Mouse (Mus musculus): Measurements from ENCODE around the gene Gp5.
A peak's percentile ranks its signal among the peaks of the same experiment; 100 is the strongest.
"Not testable (repeated sequence)": the region's sequence is repeated elsewhere in the genome, so short reads cannot be mapped to it uniquely, and the experiment has no call there.

Gene Gp5

GRCm38 (mm10) chr16:30310647-30311046 is at the start of gene Gp5:
Gene Gp5, minus strand, starts transcription at chr16:30310779.
- ATAC-seq (ENCODE audit: insufficient number of reproducible peaks, low FRiP score, low TSS enrichment) = no peak

DNA sequence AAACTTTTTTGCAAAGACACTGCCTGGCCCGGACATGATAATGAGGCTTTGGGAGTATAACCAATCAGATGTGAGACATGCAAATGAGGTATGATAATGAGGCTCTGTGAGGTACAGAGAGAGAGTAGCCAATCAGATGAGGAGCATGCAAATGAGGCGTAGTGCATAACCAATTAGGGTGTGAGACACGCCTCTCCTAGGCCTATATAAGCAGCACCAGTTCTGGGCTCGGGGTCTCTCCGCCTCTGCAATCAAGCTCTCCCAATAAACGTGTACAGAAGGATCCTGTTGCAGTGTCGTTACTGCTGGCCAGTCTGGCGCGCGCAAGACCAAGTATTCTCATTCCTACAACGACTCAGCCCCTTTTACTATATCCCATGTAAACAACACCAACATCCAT is 42.9 kb upstream of the Gp5 start:
- not testable (repeated sequence) for ATAC-seq (ENCODE audit: insufficient number of reproducible peaks, low FRiP score, low TSS enrichment)

DNA sequence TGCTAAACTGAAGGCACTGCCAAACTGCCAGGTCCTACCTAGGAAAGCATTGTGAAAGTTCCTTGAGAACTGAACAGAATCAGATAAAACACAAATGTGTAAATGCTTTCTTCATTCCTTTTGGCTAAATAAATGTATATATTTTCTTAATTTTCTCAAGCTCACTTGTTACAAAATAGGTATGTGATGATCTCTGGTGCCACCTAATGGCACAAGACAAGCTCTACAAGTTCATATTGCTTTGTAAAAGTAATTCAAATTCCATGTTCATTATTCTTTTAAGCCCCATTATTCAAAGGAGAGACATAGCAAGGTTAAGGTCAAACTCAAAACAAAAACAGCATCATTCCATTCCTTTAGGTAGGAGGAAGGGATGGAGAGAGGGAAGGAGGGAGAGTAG is 3.7 kb upstream of the Gp5 start:
- ATAC-seq (ENCODE audit: insufficient number of reproducible peaks, low FRiP score, low TSS enrichment) = no peak

GRCm38 (mm10) chr16:30310171-30310515 is 436 bp downstream of the Gp5 start:
- ATAC-seq (ENCODE audit: insufficient number of reproducible peaks, low FRiP score, low TSS enrichment) = no peak

- ATAC-seq (ENCODE audit: insufficient number of reproducible peaks, low FRiP score, low TSS enrichment) = no peak
Observed at GRCm38 (mm10) chr16:30309395-30310170, 996 bp downstream of the Gp5 start.

GRCm38 (mm10) chr16:30308616-30309394 is 1.8 kb downstream of the Gp5 start:
- ATAC-seq (ENCODE audit: insufficient number of reproducible peaks, low FRiP score, low TSS enrichment) = peak; percentile 59

- ATAC-seq (ENCODE audit: insufficient number of reproducible peaks, low FRiP score, low TSS enrichment) = no peak; the same call in 1 of the 2 replicates
Observed at GRCm38 (mm10) chr16:30307961-30308615, 2.5 kb downstream of the Gp5 start.

GRCm38 (mm10) chr16:30307306-30307705 is 3.3 kb downstream of the Gp5 start:
- no peak for ATAC-seq (ENCODE audit: insufficient number of reproducible peaks, low FRiP score, low TSS enrichment)

- ATAC-seq (ENCODE audit: insufficient number of reproducible peaks, low FRiP score, low TSS enrichment) = no peak
Observed at GRCm38 (mm10) chr16:30306102-30306501, 4.5 kb downstream of the Gp5 start.

DNA sequence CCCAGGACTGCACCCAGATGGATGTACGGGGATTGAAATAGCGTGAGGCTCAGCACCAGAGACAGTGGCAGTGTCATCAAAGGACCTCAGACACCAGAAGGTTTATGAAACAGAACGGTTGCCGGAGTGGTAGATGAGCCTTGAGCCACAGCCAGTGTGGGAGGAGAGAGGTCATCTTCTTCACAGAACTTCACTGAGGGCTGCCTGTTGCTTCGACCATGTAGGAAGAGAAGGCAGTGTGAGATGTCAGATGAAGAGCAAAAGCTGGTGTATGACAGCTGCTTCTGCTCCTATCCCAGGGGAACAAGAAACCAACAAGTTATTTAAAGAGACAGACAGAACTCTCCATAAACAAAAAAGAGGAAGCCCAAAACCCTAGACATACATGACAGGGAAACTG is 6.3 kb downstream of the Gp5 start:
- no peak for ATAC-seq (ENCODE audit: insufficient number of reproducible peaks, low FRiP score, low TSS enrichment)

- ATAC-seq (ENCODE audit: insufficient number of reproducible peaks, low FRiP score, low TSS enrichment) = no peak
Observed at GRCm38 (mm10) chr16:30303411-30303810, 7.2 kb downstream of the Gp5 start.

- ATAC-seq (ENCODE audit: insufficient number of reproducible peaks, low FRiP score, low TSS enrichment) = no peak
Observed at GRCm38 (mm10) chr16:30302686-30303085, 7.9 kb downstream of the Gp5 start.

DNA sequence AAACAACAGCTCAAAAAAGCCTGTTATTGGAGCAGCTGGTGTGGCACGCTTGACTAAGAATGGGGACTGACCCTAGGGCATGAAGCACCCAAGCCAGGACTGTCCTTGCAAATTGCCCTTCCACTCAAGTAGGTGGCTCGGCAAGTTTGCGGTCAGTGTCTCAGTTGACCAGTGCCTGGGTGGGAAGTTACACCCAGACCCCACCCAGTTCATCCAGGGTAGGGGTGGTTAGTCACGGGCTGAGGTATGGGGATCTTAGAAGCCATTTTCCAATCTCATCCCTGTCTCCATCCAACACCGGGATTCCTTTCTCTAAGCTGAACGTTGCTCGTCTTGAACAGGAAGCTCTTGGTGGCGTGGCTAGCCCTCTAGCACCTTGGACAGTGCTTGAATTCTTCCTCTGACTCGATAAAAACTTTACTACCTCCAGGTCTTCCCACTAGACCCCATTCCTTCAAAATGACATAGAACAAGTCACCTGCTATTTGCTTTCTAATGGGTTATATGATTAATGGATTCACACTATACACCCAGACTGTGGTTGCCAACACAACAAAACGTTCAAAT is 10.8 kb downstream of the Gp5 start:
- ATAC-seq (ENCODE audit: insufficient number of reproducible peaks, low FRiP score, low TSS enrichment) = no peak

GRCm38 (mm10) chr16:30297450-30297849 is 13.1 kb downstream of the Gp5 start:
- no peak for ATAC-seq (ENCODE audit: insufficient number of reproducible peaks, low FRiP score, low TSS enrichment)

DNA sequence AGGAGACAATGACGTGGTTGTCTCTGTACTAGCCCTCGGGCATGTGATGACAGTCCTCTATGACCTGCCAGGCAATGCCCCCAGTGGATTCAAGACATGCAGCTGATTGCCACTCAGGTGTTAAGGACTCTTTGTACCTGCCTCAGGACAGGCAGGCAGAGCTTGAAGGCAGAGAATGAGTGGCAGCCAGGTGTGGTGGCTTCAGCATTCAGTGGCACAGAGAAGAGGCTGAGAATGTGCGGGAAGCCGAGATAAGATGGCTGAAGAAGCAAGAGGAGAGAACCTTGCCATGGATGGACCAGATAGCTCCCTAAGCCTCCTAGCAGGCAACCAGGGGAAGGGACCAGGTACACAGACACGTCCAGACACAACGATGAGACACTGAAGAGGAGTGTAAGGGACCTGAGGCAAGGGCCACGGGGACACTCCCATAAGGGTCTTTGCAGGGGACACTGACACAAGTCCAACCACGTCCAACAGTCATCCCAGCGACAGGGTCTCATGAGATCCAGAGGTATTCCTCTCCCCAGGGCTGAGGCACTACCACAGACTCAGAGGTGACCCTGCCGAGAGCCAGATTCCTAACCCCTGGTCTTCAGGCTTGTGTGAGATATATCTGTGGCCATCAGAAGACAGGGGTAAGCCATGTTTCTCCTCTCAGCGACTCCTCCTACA is 13.8 kb downstream of the Gp5 start:
- no peak for ATAC-seq (ENCODE audit: insufficient number of reproducible peaks, low FRiP score, low TSS enrichment)

- ATAC-seq (ENCODE audit: insufficient number of reproducible peaks, low FRiP score, low TSS enrichment) = no peak
Observed at GRCm38 (mm10) chr16:30295106-30295505, 15.5 kb downstream of the Gp5 start.

- ATAC-seq (ENCODE audit: insufficient number of reproducible peaks, low FRiP score, low TSS enrichment) = no peak
Observed at GRCm38 (mm10) chr16:30290436-30290835, 20.1 kb downstream of the Gp5 start.

DNA sequence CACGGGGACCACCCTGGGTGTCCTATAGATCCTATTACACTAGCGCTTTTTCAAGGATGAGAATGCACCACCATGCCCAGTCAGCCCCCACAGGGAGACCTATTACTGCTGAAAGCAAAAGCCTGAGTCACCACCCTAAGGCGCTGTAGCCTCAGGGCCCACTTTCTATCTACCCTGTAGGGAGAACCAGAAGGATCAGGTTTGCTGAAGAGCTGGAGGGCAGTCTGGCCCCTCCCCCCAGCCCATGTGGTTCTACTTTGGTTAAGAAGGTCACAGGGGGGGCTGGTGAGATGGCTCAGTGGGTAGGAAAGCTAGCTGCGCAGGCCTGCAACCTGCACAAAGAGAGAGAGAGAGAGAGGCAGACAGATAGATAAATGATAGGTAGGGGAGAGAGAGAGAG is 24.9 kb downstream of the Gp5 start:
- no peak for ATAC-seq (ENCODE audit: insufficient number of reproducible peaks, low FRiP score, low TSS enrichment)

- ATAC-seq (ENCODE audit: insufficient number of reproducible peaks, low FRiP score, low TSS enrichment) = peak; percentile 56; the same call in 1 of the 2 replicates
Observed at GRCm38 (mm10) chr16:30283743-30284337, 26.7 kb downstream of the Gp5 start.

All from cerebellum, adult (tissue).